Mouse (Mus musculus) layer of hippocampus, adult 2 months (tissue): Measurements from ENCODE around the gene Zswim1. TPM values are rescaled to one million over a fixed set of nuclear protein-coding genes. Genes with fewer than 3 reads are reported as not detected.

Source experiments
- DNase-seq, 2 experiments: peaks; one replicate each; pipeline ENCODE4 v3.0.0; 2022; ENCODE audit warnings: low spot score in 2 of 2
- H3K27ac ChIP-seq: fragments of 200-600 bp; 2 replicates; pipeline ENCODE4 v1.8.1; 2022
- H3K4me3 ChIP-seq: fragments of 200-600 bp; 2 replicates; pipeline ENCODE4 v1.8.1; 2022; ENCODE audit warnings: mild to moderate bottlenecking
- CTCF ChIP-seq: fragments of 200-600 bp; conservative IDR thresholded peaks from 2 replicates; pipeline ENCODE4 v1.8.1; 2022; ENCODE audit warnings: antibody characterized with exemption, mild to moderate bottlenecking, moderate library complexity
- long read RNA-seq, 2 experiments: library from polyadenylated mRNA; stranded (forward); transcript quantifications; one replicate each; pipeline ENCODE4 v2.0.0; 2021; ENCODE audit warnings: borderline mapping rate in 2 of 2
- total RNA-seq, 2 experiments: library from RNA; stranded (reverse); gene quantifications; 2 replicates each; pipeline ENCODE4 v1.2.3; 2021

Zswim1 gene
- 10 to 100 TPM; 23.6 to 25.2 TPM for total RNA-seq
- long read RNA-seq, experiment 1, transcript Zswim1-201 (2 exons, 2,705 nt) = major isoform, 29 of 38 reads
- long read RNA-seq, experiment 1, partial matches to known transcripts = 0 of 38 reads
- long read RNA-seq, experiment 1, other reads (novel, unspliced or antisense) = 9 of 38 reads
- long read RNA-seq, experiment 2, transcript Zswim1-201 (2 exons, 2,705 nt) = major isoform, 51 of 59 reads
- long read RNA-seq, experiment 2, partial matches to known transcripts = 0 of 59 reads
- long read RNA-seq, experiment 2, other reads (novel, unspliced or antisense) = 8 of 59 reads

- peak; percentile 15; the same call in 1 of the 2 replicates for TF ChIP-seq CTCF
Observed at GRCm38 (mm10) chr2:164822636-164823165, at the start of gene Zswim1. Zswim1 (plus strand) TSS chr2:164822686.

GRCm38 (mm10) chr2:164773229-164773988 is 49.1 kb upstream of the Zswim1 start:
- Histone ChIP-seq H3K27ac (no peak overlapping the region), H3K4me3 (no peak overlapping the region)
- no peak for TF ChIP-seq CTCF
- no peak for DNase-seq

More at GRCm38 (mm10) chr2:164822636-164823165, at the start of gene Zswim1:
- Histone ChIP-seq H3K27ac (peak within 1 kb of the TSS; percentile 94), H3K4me3 (peak within 1 kb of the TSS; percentile 63)
- peak; percentile 99 to 100 for DNase-seq

GRCm38 (mm10) chr2:164773989-164774364 is 48.5 kb upstream of the Zswim1 start:
- no peak for TF ChIP-seq CTCF
- no peak overlapping the region for H3K4me3 ChIP-seq
- no peak for DNase-seq
- no peak overlapping the region for H3K27ac ChIP-seq

- H3K27ac ChIP-seq = no peak overlapping the region
- DNase-seq = no peak
- no peak for TF ChIP-seq CTCF
Observed at GRCm38 (mm10) chr2:164776130-164776529, 46.4 kb upstream of the Zswim1 start.

GRCm38 (mm10) chr2:164776801-164777200 is 45.7 kb upstream of the Zswim1 start:
- no peak for TF ChIP-seq CTCF
- no peak overlapping the region for H3K27ac ChIP-seq
- DNase-seq = no peak
- no peak overlapping the region for H3K4me3 ChIP-seq

More at GRCm38 (mm10) chr2:164776130-164776529, 46.4 kb upstream of the Zswim1 start:
- no peak overlapping the region for H3K4me3 ChIP-seq

- no peak for TF ChIP-seq CTCF
- no peak overlapping the region for H3K27ac ChIP-seq
- no peak for DNase-seq
- no peak overlapping the region for H3K4me3 ChIP-seq
Observed at GRCm38 (mm10) chr2:164777246-164778014, 45.1 kb upstream of the Zswim1 start.

- no peak for TF ChIP-seq CTCF
- Histone ChIP-seq H3K27ac (no peak overlapping the region), H3K4me3 (no peak overlapping the region)
- DNase-seq = no peak
Observed at GRCm38 (mm10) chr2:164778015-164778287, 44.5 kb upstream of the Zswim1 start.

GRCm38 (mm10) chr2:164778809-164779208 is 43.7 kb upstream of the Zswim1 start:
- no peak for TF ChIP-seq CTCF
- H3K27ac ChIP-seq = no peak overlapping the region

GRCm38 (mm10) chr2:164779481-164780086 is 42.9 kb upstream of the Zswim1 start, which contains the start of gene Tnnc2:
Tnnc2 (minus strand) TSS chr2:164779967.
- no peak for TF ChIP-seq CTCF
- Histone ChIP-seq H3K4me3 (no peak within 1 kb of the TSS), H3K27ac (no peak within 1 kb of the TSS)
- DNase-seq = no peak

More at GRCm38 (mm10) chr2:164778809-164779208, 43.7 kb upstream of the Zswim1 start:
- H3K4me3 ChIP-seq = no peak overlapping the region
- DNase-seq = no peak

GRCm38 (mm10) chr2:164781876-164782275 is 40.6 kb upstream of the Zswim1 start:
- DNase-seq = no peak
- no peak overlapping the region for H3K4me3 ChIP-seq
- no peak for TF ChIP-seq CTCF
- H3K27ac ChIP-seq = no peak overlapping the region

GRCm38 (mm10) chr2:164783926-164784581 is 38.4 kb upstream of the Zswim1 start:
- H3K4me3 ChIP-seq = no peak overlapping the region
- no peak overlapping the region for H3K27ac ChIP-seq
- no peak for DNase-seq
- peak; percentile 65 for TF ChIP-seq CTCF

- no peak for TF ChIP-seq CTCF
- DNase-seq = no peak
- Histone ChIP-seq H3K4me3 (peak overlapping the region; percentile 91), H3K27ac (peak overlapping the region; percentile 97)
Observed at GRCm38 (mm10) chr2:164784869-164785420, 37.5 kb upstream of the Zswim1 start.
